Mouse (Mus musculus) spleen, postnatal 10 days (tissue): ENCODE measurements around the gene Btd.

Experiments
- DNase-seq, 2 experiments: peaks; one replicate each; pipeline ENCODE4 v3.0.0; 2021 to 2022; ENCODE audit warnings: low spot score in 2 of 2

Btd gene

GRCm38 (mm10) chr14:31640890-31641505 is at the start of gene Btd, which contains the start of gene Hacl1:
Btd (plus strand) TSS chr14:31641028.
Hacl1 (minus strand) TSS chr14:31641286.
- DNase-seq, result peak; percentile 91 to 93

DNA sequence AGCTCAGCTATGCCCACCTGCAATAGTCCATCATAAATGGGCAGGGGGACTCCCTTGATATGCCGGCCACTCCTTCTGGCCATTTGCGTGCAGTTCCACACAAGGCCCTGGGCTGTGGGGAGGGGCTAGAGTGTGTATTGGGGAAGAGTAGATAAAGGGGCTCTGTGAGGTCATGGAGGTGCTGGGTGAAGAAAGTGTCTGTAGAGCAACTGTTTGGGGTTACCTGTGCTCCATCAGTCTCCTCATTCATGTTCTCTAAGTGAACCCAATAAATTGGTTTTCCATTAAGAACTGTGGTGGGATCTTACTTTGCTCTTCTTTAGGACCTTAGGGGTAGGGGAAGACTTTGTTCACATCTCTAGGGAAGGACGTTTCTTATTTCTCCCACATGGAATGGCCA is 49.6 kb upstream of the Btd start, which contains the start of gene Colq:
TSS of gene Colq (minus strand) at position 101 of the 400 bp plus-strand sequence.
- DNase-seq, result no peak

DNA sequence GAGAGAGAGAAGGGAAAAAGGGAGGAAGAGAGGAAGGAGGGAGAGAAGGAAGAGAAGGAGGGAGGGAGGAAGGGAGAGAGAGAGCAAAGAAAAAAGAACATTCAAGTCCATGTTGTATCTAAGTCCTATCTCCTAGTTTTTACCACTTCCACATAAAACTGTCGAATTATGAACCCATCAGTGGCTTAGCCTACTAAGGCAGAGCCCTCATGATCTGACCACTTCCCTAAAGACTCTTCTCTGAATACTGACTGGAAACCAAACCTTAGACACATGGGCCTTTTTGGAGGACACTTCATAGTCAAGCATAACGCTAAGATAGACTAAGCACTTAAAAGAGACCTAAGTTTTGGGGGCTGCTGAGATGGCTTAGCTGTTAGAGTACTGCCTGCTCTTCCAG is 47.8 kb upstream of the Btd start:
- DNase-seq, result no peak

DNA sequence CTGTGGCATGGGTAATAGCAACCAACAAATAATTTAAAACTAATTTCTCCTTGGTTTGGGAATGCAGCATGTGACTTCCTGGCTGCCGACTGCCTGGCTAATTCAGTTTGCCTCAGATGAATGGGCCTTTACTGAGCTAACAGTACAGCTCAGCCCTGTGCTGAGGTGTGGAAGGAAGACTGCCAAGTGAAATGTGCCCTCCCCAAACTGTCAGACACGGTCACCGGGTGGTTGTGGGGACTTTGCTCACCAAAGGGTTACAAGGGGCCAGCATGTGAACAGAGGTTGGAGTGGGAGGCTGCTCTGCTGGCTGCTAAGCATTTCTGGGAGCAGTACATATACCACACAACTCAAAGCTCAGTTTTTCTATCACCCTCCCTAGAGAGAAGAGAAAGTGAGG is 46.1 kb upstream of the Btd start:
- no peak for DNase-seq

DNA sequence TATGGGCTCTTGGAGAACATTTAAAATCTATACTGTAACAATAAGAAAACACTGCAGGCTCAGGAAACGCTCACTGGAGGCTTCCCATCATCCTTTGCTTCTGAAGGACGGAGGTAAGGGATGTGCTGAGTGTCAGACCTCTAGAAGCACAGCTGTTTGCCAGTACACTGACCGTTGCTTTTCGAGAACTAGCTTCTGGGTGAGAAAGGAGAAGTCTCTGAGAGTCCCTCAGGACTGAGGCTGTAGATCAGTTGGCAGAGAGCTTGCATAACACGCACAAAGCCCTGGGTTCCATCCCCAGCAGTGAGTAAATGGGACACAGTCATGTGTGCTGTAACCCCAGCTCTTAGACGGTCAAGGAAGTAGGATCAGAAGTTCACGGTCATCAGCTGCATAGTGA is 44.4 kb upstream of the Btd start:
- peak in 1 of 2 experiments; percentile 28 for DNase-seq

GRCm38 (mm10) chr14:31597446-31597845 is 43.4 kb upstream of the Btd start:
- DNase-seq, result no peak

GRCm38 (mm10) chr14:31601908-31602615 is 38.8 kb upstream of the Btd start:
- DNase-seq, result peak in 1 of 2 experiments; percentile 23

GRCm38 (mm10) chr14:31602616-31602979 is 38.2 kb upstream of the Btd start:
- peak in 1 of 2 experiments; percentile 23 for DNase-seq

DNA sequence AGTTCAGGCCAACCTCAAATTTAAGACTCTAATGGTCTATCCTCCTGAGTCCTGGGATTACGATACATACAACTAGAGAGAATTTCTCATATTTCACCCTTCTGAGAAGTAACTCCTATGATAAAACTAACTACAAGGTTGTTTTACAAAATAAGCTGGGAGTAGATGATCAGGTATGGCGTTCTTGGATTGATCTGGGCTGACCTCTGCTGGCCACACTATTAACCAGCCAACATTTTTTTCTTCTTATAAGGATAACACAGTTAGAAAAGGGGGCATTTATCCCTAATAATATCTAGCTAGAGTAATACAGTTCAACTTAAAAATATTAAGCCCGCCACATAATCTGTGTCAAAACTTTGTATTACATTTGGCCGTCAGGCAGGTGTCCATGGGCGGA is 35.9 kb upstream of the Btd start:
- DNase-seq, result peak in 1 of 2 experiments; percentile 46

GRCm38 (mm10) chr14:31605514-31605913 is 35.3 kb upstream of the Btd start:
- DNase-seq, result peak in 1 of 2 experiments; percentile 31

DNA sequence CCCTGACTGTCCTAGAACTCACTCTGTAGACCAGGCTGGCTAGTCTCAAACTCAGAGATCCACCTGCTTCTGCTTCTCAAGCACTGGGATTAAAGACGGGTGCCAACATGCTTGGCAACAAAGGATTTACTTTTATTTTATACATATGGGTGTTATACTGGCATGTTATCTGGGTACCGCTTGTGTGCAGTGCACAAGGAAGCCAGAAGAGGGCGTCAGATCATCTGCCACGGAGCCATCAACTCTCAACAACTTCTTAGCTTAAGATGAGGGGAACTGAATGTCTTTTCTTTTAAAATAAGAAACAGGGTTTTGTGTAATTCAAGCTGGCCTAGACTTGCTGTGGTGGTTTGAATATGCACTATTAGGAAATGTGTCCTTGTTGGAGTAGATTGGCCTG is 28.8 kb upstream of the Btd start:
- no peak for DNase-seq

DNA sequence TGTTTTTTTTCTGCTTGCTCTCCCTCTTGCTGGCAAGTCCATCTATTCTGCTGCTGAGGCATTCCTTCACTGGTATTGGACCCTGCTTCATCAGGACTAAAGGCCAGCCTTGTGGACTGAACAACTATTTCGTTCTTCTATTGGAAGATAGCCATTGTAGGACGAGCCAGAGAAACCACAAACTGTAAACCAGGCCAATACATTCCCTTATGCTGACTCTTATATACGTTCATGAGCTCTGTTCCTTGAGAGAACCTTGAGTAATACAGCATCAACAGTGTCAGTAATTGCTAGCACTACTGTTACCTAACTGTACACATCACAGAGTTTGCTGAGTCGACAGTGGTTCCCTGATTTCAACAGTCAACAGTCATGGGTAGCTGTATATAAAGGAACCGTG is 27.2 kb upstream of the Btd start:
- no peak for DNase-seq

DNA sequence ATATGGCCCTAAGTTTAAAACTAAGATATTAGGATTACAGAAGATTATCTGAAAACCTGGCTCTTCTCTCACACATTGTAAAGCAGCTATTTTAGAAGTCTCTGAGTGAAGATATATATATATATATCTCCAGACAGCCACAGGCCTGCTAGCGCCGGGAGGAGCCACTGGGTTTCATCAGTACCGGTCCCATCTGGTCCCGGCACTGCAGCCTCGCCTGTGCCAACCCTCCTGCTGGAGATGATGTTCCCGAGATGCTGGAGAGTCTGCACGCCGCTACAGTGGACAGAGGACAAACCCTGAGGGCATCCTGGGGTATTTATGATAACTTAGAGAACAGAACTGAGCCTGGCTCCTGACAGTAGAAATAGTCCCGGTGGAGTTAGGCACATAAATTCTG is 23.6 kb upstream of the Btd start:
- DNase-seq, result no peak

DNA sequence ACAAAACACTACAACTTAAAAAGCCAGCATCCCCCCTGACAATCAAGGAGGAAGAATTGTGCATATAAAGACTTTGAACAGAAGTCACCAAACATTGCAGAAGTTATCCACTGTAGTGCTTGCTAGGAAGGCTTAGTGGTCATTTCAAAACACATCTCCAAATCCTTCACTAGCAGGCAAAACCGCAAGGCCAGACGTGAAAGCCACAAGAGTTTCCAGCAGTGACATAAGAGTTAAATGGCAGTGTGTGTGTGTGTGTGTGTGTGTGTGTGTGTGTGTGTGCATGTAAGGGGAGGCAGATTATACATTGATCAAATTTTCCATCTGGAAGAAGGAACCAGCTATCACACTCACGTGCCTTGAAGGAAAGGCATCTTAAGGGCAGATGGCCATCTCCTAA is 22.8 kb upstream of the Btd start:
- DNase-seq, result no peak

GRCm38 (mm10) chr14:31620591-31621223 is 20.1 kb upstream of the Btd start:
- DNase-seq, result no peak

DNA sequence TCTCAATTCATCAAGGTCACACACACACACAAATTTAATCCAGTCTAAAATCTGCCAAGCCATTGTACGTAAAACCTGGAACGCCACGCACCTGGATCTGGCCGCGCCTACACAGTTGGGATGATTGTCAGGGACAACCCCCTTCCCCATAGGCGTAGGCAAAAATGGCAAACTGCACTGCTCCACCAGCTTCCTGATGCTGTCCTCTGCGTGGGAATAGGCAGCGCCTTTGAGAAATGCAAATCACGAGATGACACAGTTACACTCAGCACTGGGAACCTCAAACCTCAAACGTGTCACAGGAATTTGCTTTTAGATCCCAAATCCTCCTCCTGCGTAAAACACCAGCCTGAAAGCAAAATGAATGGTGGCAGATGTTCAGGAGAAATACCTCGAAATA is 18.1 kb upstream of the Btd start:
- no peak for DNase-seq

- no peak for DNase-seq
Measured at GRCm38 (mm10) chr14:31630677-31631076, 10.2 kb upstream of the Btd start.

- no peak for DNase-seq
Measured at GRCm38 (mm10) chr14:31640346-31640889, 410 bp upstream of the Btd start, which contains the start of gene Gm49387. Gm49387 (minus strand) TSS chr14:31640878.

GRCm38 (mm10) chr14:31641506-31642155 is 803 bp downstream of the Btd start:
- DNase-seq, result no peak

DNA sequence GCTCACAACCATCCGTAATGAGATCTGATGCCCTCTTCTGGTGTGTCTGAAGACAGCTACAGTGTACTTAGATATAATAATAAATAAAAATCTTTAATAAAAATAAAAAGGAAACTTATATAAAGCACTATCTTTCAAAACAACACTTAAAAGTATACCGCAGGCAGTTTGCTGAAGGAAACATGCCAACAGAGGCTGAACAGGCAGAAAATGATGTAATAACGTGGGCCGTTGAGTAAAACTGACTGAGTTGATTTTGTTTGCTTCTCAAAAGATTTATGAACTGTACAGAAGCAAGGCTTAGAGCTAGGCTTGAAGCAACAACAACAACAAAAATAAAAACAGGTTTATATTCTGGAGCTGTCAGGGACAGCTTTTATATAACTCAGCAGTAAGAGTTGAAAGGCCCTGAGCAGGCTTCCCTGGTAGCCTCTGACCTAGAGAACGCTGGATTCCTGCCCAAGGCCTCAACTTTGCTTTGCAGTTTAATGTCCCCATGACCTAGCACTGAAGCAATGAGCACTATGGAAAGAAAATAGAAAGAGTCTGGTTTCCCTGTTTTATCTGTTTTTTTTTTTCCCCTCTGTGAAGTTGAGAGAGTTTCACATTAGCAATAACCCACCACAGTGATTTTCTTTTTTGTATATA is 3.5 kb downstream of the Btd start:
- no peak for DNase-seq

- peak in 1 of 2 experiments; percentile 37 for DNase-seq
Measured at GRCm38 (mm10) chr14:31644931-31645547, 4.2 kb downstream of the Btd start.
